Comparison of ENCODE assay signal across 9 mouse cellular contexts in the genomic region with DNA sequence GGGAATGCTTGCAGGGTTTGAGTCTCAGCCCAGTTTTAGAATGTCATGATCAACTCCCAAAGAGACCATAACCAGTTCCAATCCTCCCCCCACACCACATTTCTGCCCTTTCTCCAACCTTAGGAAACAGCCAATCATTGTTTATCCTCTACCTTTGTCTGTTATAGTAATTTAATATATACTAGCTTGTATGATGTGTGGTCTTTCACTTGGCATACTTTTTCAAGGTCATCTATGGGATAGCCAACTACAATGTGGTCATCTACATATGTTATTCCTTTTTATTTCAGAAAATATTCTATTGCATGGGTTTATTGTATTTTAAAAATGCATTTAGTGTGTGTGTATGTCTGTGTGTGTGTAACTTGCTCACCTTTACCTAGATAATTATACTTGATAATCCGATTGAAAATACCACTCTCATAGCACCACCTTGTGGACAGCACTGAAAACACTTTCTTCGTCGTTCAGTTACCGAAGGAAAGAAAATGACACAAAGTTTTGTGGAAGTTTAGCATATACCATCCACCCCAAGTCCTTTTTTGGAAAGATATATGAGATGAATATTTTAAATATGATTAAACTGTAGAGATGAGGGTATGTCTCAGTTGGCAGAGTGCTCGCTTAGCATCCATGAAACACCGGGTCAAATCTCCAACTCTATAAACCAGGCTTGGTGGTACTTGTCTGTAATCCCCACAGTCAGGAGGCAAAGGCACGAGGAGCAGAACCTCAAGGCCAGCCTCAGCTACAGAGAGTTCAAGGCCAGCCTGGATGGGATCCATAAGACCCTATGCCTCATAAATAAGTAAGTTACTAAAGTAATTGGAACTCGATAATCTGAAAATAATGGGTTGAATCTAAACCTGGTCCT. TPM values are rescaled to one million over a fixed set of nuclear protein-coding genes. Genes with fewer than 3 reads are reported as not detected.
A peak's percentile ranks its signal among the peaks of the same experiment; 100 is the strongest.
DNase-seq lines count a peak whose midpoint lies in the region; TF ChIP-seq lines count a peak whose summit lies in the region.
"Had no signal": no experiment of that assay in that cellular context is flagged by ENCODE, and none has a peak within 500 bp of the region (broad histone marks: within the 10 kb centered on the region; RNA-seq: fewer than 3 reads in every experiment).

No protein-coding gene starts in this region.

- H3K27ac ChIP-seq in layer of hippocampus, adult 2 months: no peak overlapping the region
- H3K27ac ChIP-seq: embryonic facial prominence, embryonic 15.5 days; limb, embryonic 15.5 days had no signal

- peak; percentile 88 for TF ChIP-seq CTCF in layer of hippocampus, adult 2 months (conservative IDR thresholded peaks at IDR 0.05)
- peak; percentile 44 for TF ChIP-seq CTCF in E14TG2a.4 (conservative IDR thresholded peaks at IDR 0.05; ENCODE audit: low read length)

- H3K9me3 ChIP-seq in E14TG2a.4 (ENCODE audit: low read length): no peaks in the 10 kb centered on the region
- H3K9me3 ChIP-seq: embryonic facial prominence, embryonic 15.5 days; limb, embryonic 15.5 days had no signal

- H3K36me3 ChIP-seq in E14TG2a.4 (ENCODE audit: insufficient read depth, low read length): no peaks in the 10 kb centered on the region
- H3K36me3 ChIP-seq: embryonic facial prominence, embryonic 15.5 days; limb, embryonic 15.5 days had no signal

- DNase-seq in layer of hippocampus, adult 2 months (ENCODE audit: low spot score in 2 of 2): peak in 1 of 2 experiments; percentile 16
- DNase-seq in layer of hippocampus, adult 8-10 months (ENCODE audit: low spot score in 2 of 2): no peak
- DNase-seq in ZHBTc4 (ENCODE audit: low read depth, low spot score): peak; percentile 41
- DNase-seq in induced T-regulatory cell, adult 2 months (ENCODE audit: low read depth): peak; percentile 63
- peak; percentile 59 for DNase-seq in naive thymus-derived CD4-positive, alpha-beta T cell, adult 2 months (ENCODE audit: low read depth)
- DNase-seq in right cerebral cortex, postnatal 4 days: no peak

- H3K4me1 ChIP-seq in E14TG2a.4 (replicated peaks; ENCODE audit: low read depth, low read length): no peaks in the 10 kb centered on the region; the same call in 1 of the 2 replicates
- H3K4me1 ChIP-seq: embryonic facial prominence, embryonic 15.5 days had no signal

- H3K4me3 ChIP-seq in layer of hippocampus, adult 2 months: no peak overlapping the region
- no peak overlapping the region for H3K4me3 ChIP-seq in E14TG2a.4 (replicated peaks; ENCODE audit: low read length)
- H3K4me3 ChIP-seq: embryonic facial prominence, embryonic 15.5 days; limb, embryonic 15.5 days had no signal

- peaks cover 8% of the 10 kb centered on the region; the same call in 1 of the 2 replicates for H3K27me3 ChIP-seq in E14TG2a.4 (ENCODE audit: insufficient read depth, low read length)
- H3K27me3 ChIP-seq: embryonic facial prominence, embryonic 15.5 days; limb, embryonic 15.5 days had no signal

RNA-seq across cellular contexts. Expression of a gene that starts 37.7 kb away (rescaled TPM):
- total RNA-seq in layer of hippocampus, adult 2 months (2021): 1 to 10 TPM; 1.5 to 2.2 TPM
- 1 to 10 TPM; 1.1 to 2.6 (median 1.2) TPM for total RNA-seq in layer of hippocampus, adult 8-10 months (2022)

Comparison
In these comparisons a context has a peak if more than half of its experiments do, and no peak if none do; other contexts are left out.
1. DNase-seq: peak in ZHBTc4 (single experiment), induced T-regulatory cell, adult 2 months (single experiment) and naive thymus-derived CD4-positive, alpha-beta T cell, adult 2 months (single experiment); none in layer of hippocampus, adult 8-10 months (0 of 2) and right cerebral cortex, postnatal 4 days (single experiment).